Mouse (Mus musculus) thymus, adult 2 months (tissue): ENCODE measurements around the gene Unc119b.

Experiments used
- CTCF ChIP-seq: fragments of 200-500 bp; IDR thresholded peaks from 2 replicates; pipeline ENCODE4 v1.5.1; 2012; ENCODE audit warnings: mild to moderate bottlenecking, control low read depth, low read length, moderate library complexity, borderline replicate concordance; ENCODE audit not compliant: control insufficient read depth, poor library complexity, insufficient read depth; ENCODE audit errors: extremely low read depth
- POLR2A ChIP-seq: fragments of 200-500 bp; IDR thresholded peaks from 2 replicates; pipeline ENCODE4 v1.6.1; 2012; ENCODE audit warnings: mild to moderate bottlenecking, low read length, control low read depth, moderate library complexity; ENCODE audit not compliant: control insufficient read depth, poor library complexity, insufficient read depth; ENCODE audit errors: extremely low read depth

GRCm38 (mm10) chr5:115099991-115100390 is 34.8 kb downstream of the Unc119b start:
- TF ChIP-seq CTCF, result no peak
- TF ChIP-seq POLR2A, result no peak
